Mouse (Mus musculus) spleen, embryonic (tissue): Measurements from ENCODE around the gene Acer1.

ENCODE experiments used
- CTCF ChIA-PET: fragments of 350-600 bp; sonication (Branson Sonifier 250); formaldehyde crosslinking; loops from one replicate; lab custom pipeline; 2022; lab: Charles Lee

Acer1 gene

DNA sequence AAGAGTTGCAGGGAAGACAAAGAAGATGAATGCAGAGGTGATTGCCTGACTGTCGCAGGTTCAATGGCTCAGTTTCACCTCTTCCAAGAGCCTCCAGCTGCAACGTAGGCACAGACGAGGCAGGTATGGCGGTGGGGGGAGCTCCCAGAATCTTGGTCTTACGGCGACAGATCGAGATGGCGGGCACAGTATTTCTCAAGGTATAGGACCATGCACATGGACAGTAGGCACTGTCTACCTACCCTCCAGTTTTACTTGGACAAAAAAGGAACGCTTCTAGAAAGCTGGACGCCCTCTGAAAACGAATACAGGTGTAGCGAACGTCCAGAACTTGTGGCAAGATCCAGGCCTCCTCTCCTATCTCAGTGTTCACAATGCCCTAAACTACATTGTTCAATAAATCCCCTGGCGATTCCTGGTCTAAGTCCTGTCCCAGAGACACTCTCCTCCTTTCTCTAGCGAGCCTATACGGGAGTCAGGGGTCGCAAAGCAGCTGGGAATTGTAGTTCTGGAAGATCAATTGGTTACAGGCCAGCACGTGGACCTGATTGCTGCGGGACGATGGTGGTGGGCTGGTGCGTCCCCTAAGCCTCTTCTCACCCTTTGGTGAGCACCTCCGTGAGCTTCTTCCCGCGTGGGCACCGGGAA is 7.7 kb upstream of the Acer1 start:
- CTCF ChIA-PET, result interaction anchor here (0.6 kb wide), 1 partner anchor 162 kb away, joined by 3 read pairs; no protein-coding TSS in a partner anchor

DNA sequence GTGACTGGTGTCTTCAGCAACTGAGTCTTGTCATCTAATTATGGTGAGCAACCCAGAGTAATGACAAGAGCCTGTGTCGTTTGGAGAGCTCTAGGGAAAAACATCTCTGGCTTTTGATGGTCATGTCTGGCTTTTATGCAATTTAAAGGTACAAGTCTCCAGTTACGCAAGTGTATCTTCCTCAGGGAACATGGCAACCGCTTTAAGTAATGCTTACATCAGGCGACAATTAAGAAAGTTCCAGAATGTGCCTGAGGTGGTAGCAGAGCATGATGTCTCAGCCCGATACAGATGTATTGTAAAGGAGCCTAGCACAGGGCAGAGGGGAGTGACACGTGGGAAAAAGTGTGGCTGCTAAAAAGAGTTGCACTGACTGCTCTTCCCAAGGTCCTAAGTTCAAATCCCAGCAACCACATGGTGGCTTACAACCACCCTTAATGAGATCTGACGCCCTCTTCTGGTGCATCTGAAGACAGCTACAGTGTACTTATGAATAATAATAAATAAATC is 7.0 kb upstream of the Acer1 start:
- CTCF ChIA-PET, result no interaction called here

DNA sequence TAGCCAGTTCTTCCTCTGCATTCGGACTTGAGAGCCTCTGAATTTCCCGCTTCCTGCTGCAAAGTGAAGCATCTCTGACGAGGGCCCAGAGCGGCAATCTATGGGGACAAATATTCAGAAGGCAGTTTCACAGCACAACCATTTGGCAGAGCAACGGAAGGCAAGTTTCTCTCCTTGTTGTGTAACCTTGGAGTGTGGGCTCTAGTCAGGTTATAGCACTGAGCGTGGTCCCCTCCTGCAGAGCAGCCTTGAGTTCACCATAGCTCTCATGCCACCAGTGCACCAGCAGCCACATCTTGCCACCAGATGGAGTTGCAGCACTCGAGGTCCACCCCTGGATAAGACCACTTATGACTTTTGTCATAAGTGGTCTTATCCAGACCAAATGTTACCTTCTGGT is 6.5 kb upstream of the Acer1 start:
- CTCF ChIA-PET, result no interaction called here

DNA sequence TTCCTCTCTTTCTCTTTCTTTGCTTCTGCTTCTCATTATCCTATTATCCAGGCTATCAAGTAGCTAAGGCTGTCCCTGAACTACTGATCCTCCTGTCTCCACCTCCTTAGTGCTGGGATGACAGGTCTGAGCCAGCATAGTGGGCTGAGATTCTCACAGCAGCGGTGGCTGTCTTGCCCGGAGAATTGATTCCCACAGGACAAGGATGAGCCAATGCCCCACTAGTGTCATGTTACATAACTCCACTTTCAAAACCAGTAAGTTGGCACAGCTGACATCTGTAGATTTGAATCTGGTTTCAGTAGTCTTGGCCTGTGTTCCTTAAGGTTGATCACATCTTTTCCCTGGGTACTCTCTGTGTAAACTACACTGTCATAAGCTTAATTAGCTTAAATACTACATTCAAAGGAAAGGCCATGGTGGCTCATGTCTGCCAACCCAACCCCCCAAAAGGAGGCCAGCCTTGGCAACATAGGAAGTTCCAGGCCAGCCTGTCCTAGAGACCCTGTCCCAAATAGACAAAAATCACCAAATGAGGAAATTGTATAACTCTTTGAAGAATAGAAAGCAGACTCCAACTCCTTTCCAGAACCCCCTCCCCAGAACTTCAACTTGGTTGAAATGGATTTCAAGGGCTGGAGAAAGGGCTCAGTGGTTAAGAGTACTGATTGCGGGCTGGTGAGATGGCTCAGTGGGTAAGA is 4.3 kb upstream of the Acer1 start:
- CTCF ChIA-PET, result no interaction called here

DNA sequence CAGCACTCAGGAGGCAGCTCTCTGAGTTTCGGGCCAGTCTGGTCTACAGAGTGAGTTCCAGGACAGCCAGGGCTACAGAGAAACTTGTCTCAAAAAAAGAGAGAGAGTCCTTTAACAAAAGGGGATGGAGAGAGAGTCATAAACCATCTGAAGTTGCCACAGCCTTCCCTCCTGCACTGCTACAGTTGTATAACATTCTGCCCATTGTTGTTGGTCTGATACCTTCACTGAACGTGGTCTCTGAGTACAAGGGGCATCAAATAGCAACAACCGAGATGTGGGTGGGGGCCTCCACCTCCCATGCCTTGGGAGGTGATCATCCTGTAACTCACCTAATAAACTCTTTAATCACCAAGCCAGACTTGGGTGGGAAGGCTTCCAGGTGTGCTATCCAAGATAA is 3.7 kb upstream of the Acer1 start:
- CTCF ChIA-PET, result no interaction called here

DNA sequence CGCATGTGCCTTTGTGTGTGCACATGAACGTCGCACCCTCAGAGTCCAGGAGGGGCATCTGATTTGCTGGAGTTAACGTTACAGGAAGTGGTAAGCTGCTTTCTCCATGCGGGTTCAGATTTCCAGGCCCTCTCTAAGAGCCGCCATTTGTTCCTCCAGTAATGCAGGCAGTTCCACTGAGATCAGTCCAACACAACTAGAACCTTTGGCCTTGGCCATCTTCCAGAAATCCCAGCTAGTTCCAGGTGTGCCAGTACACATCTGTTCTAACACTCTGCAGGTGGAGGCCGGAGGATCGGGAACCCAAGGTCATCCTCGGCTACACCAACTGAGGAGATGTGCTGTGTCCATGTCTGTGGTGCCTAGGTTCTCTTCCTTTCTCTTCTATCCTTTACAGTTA is 3.0 kb upstream of the Acer1 start:
- CTCF ChIA-PET, result no interaction called here

DNA sequence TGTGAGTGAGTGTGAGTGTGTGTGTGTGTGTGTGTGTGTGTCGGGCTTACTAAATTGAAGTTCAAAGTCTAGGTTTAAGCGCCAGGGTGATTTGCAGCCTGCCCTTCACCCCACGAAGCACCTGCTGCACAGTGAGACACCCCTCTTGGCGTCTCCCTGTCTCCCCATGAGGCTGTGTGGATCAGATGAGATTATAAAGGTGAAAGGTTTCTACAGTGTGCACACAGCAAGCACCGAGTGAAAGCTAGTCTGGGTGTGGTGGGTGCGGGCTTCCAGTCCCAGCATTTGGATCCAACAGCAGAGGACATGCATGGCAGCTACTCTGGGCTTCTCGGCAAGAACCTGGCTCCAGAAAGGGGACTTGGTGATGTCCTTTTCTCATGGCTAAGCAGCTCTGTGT is 877 bp downstream of the Acer1 start:
- CTCF ChIA-PET, result interaction anchor here (0.6 kb wide), 1 partner anchor 216 kb away, joined by 5 read pairs; no protein-coding TSS in a partner anchor

DNA sequence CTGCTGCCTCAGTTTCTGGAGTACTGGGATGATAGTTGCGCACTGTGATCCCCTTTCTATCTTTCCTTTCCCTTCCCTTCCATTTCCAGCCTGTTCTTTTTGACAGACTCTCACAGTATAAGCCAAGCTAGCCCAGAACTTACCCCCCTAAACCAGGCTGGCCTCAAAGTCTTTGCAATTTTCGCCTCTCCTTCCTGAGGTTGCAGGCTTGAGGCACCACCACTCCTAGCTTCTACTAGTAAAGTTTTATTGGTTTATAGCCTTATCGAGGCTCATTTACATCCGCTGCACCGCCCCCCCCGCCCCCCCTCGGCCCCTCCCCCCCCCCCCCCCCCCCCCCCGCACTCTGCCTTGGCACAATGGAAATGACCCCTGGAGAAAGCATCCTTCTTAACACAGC is 2.4 kb downstream of the Acer1 start:
- CTCF ChIA-PET, result interaction anchor here (0.5 kb wide), 1 partner anchor 20 kb away, joined by 10 read pairs; no protein-coding TSS in a partner anchor

DNA sequence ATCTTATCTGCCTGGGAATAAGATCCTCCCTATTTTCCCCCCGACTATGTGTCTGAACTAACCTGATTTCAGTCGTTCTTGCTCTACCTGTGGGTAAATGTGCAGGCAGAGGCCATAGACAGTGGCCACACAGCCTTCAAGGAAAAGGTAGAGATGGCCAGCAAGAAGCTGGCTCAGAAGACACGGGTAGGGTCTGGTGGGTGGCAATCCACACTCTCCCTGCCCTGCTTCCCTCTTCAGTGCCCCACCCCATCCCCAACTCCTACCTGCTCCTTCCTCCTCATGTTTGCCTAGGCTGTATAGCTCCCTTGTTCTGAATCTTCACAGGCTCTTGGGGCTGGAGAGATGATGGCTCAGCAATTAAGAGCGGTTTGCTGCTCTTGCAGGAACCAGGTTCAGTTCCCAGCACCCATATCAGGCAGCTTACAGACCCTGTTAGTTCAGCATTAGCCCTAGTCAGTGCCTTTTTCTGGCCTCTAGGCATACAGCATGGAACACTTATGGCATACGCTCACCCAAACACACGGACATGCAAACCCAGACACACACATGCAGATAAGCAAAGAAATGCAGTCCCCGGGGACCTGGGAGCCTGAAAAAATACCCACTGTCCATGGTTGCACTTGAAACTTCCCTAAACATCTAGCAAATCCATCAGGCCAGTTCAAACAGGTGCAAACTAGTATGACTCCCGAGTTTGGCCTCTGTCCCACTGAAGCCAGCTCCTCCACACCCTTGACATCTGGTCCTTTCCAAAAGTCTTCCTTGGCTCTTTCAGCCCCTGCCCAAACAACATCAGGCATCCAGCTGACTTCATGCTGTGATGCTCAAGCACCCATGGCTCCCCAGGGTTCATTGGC is 5.2 kb downstream of the Acer1 start:
- CTCF ChIA-PET, result no interaction called here

DNA sequence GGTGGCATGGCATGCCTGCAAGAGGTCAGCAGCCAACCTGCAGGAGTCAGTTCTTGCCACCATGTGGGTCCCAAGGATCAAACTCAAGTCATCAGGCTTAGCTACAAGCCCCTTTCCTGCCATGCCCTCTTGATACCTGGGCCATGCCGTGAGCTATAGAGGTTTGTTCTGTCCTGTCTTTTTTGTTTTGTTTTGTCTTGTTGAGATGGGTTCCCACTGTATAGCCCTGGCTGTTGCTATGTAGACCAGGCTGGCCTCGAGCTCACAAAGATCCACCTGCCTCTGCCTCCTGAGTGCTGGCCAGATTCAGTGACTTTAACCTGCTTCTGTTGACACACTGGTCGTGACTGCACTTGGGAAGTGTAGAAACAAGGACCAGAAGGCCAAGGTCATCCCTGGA is 6.5 kb downstream of the Acer1 start:
- CTCF ChIA-PET, result no interaction called here

DNA sequence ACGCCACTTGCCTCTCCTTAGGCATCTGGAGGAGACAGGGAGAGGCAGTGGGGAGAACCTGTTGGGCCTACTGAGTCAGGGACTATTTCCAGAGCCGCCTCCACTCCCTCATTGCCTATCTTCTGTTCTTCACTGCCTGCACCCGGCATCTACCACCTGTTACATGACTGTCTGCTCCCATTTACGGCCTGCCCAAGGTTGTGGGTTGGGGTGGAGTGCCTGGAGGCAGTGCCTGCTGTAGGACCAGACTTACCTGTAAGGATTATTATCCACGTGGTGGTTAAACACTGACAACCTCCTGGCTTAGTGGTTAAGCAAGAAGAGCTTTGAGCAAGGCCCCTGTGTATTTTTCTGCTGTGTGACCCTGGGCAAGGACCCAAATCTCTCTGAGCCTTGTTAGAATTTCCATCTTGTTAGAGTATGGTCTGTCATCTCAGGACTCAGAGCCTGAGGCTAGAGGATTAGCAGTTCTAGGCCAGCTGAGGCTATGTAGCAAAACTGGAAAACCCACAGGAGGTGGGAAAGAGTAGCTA is 7.2 kb downstream of the Acer1 start:
- CTCF ChIA-PET, result no interaction called here

DNA sequence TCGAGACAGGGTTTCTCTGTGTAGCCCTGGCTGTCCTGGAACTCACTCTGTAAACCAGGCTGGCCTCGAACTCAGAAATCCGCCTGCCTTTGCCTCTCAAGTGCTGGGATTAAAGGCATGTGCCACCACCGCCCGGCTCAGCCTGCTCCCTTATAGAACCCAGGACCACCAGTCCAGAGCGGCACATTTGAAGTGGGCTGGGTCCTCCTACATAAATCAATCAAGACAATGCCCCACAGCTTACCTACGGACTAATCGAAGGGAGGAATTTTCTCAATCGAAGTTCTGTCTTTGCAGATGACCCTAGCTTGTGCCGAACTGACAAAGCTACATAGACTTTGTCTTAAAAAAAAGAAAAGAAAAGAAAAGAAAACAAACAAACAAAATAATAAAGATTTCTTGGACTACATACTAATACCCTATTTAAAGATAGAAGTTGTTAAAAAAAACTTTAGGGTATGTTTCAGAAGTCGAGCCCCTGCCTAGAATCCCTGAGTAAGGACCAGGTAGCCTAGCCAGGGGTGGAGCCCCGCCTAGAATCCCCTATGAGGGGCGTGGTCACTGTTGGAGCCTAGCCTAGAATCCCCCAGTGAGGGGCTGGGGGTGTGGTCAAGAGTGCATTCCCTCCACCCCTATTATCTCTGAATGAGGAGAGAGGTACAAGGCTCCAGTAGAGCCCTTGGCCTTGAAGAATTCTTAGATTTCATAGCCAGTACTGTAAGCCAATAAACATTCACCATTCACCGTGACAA is 7.8 kb downstream of the Acer1 start:
- CTCF ChIA-PET, result no interaction called here

DNA sequence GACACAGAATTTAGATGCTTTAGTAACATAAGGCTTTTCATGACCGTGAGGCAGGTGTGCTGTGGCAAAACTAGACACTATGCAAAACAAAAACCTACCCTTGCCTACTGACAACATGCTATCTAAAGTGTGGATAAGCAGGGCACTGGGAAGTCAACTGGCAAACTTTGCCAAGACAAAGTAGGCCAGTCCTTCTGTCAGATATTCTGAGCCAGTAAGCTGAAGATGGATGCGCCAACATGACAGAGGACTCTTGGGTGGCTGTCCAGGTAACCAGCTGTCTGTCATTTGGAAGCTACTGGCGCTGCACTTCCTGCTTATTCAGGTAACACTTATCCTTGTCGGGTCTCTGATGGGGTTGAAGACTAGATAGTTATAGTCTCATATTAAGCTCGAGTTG is 11.8 kb downstream of the Acer1 start:
- CTCF ChIA-PET, result no interaction called here

DNA sequence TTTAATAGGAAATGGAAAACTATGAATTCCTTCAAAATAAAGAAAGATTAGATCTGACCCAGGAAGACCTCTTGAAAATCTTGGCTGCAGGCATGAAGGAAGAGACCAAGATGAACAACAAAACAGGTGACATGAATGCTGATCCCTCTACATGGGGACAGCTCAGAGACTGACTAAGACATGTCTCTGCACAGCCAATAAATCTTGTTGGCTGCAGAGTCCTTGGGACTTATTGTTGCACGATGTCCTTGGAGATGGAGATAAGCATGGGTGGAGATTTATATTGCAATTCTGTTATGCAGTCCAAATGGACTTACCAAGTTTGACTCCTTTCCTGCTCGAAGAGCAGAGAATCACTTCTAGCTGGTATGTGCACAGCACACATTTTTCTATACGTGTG is 12.6 kb downstream of the Acer1 start:
- CTCF ChIA-PET, result no interaction called here

DNA sequence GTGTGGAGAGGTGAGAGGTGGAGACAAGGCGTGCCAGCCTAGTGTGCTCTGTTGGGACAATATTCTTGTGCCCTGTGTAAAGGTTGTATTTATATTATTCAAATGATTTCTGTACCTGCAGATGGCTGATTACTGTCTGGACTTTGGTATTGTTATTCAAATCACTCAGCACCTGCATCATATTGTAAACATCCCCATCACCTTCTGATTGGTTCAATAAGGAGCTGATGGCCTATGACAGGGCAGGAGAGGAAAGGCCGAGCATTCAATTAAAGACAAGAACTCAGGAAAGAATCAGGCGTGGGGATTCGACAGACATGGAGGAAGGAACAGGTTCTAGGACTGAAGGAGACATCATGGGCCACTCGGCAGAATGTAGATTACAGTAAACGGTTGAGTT is 18.3 kb downstream of the Acer1 start:
- CTCF ChIA-PET, result no interaction called here

DNA sequence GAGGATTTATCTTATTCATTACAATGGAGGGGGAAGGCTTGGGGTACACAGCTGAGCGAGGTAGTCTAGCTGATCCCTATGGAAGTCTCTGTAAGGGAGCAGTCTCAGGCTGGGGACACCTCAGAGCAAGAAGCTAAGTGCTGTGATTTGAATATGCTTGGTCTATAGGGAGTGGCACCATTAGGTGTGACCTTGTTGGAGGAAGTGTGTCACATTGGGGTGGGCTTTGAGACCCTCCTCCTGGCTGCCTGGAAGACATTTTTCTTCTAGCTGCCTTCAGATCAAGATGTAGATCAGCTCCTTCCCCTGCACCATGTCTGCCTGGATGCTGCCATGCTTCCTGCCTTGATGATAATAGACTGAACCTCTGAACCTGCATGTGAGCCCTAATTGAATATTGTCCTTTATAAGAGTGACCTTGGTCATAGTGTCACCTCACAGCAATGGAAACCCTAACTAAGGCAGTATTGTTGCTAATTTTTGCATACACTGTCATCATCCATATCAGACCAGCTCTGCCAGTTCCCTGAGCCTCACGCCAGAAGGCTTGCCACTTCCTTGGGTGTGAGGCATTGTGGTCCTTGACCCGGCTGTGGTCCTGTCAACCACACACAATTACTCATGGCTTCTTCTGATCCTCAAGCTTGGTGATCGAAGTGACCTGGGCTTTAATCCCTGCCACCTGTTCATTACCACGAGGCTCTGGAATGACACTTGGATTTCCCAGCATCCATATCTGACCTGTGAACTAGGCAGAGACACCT is 19.1 kb downstream of the Acer1 start:
- CTCF ChIA-PET, result no interaction called here

DNA sequence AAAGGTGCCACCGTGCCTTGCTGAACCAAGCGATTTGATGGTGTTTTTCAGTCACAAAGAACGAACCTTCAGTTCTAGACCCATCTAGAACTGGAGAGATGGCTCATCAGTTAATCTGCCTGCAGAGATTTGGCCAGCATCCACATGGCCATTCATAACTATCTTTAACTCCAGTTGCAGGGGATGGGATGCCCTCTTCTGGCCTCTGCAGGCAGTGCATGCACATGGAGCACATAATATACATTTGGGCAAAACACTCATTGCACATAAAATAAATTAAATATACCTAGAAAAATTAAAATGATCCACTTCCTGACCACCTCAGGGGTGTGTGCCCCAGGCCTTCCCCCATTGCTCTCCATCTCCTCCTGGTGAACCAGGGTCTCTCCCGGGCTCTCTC is 20.0 kb downstream of the Acer1 start:
- CTCF ChIA-PET, result no interaction called here

DNA sequence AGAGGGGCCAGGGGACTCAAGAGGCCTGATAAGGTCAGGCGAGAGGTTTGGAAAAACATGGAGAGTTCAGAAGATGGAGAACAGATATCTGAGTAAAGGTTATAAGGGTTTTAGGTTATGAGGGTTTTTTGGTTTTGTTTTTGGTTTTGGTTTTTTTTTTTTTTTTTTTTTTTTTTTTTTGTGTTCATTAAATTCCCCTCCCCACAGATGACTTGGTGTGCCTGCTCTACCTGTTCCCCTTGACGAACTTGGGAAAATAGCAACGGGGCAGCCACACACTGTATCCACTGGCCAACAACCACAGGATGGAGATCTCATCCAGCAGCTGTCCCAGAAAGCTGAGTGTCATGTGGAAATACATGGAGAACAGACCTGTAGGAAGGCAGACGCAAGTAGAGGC is 23.3 kb downstream of the Acer1 start:
- CTCF ChIA-PET, result no interaction called here

DNA sequence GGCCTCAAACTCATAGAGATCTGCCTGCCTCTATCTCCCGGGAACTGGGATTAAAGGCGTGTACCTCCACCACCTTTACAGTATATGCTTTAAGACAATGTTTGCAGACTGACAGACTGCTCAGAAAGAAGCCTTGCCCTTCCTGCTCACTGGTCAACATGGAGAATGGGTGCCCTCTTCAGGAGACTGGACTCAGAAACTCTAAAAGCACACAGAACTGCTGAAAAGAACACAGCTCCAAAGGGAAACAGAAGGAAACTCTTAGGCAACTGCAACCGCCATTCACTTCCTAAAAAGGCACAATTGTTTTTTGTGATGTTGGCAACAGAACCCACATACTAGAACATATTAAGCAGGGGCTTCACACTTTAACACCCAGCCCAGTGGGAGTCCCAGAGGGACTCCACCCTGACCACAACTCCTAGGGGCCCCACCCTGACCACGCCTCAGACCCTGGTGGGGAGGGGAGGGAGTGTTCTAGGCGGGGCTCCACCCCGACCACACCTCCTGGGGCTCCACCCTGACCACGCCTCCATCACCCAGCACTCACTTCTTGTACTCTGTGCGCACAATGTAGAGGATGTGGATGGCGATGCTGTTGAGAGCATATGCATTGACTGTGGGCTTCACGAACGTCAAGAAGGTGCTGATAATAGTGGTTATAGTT is 24.0 kb downstream of the Acer1 start:
- CTCF ChIA-PET, result no interaction called here

DNA sequence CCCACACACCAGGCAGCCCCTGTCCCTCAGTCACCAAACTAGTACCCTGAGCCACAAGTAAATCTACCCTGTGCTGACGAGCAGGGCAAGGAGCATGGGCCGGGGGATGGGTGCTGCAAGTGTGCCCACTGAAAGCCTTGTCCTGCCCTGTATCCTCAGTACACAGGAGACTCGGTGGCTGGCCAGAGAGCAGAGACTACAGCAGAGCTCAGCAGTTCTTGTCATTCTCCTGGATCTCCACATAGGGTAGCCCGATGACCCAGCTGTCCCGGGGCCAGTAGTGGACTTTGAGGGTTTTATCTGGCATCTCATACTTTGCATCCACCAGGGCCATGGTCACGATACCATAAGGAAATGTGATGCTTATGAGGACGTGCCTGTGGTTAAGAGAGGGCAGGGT is 27.1 kb downstream of the Acer1 start:
- CTCF ChIA-PET, result interaction anchor here (0.8 kb wide), 1 partner anchor 241 kb away, joined by 3 read pairs; no protein-coding TSS in a partner anchor
